14 mouse cellular contexts compared by ENCODE assay signal in the genomic region with DNA sequence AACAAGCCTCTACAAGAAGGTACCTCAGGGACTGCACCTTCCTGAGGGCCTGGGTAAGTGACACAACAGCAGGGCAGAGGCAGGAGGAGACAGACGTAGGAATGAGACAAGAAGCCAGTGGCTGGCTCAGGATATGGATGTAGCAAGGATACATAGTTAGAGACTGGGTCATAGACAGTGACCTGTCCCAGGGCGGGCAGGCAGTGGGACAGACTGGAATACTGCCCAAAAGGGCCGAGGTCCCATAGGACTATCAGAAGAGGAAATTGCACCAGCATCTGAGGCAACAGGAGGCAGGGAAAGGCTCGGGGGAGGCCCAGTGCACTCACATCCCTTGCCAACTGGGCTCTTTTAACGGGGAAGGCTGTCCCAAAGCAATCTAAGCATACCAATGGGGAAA. TPM values are rescaled to one million over a fixed set of nuclear protein-coding genes. Genes with fewer than 3 reads are reported as not detected.
A peak's percentile ranks its signal among the peaks of the same experiment; 100 is the strongest.
DNase-seq lines count a peak whose midpoint lies in the region.
"Had no signal": no experiment of that assay in that cellular context is flagged by ENCODE, and none has a peak within 500 bp of the region (broad histone marks: within the 10 kb centered on the region; RNA-seq: fewer than 3 reads in every experiment).

No protein-coding gene starts in this region.

- no peaks in the 10 kb centered on the region for H3K27me3 ChIP-seq in heart, embryonic 10.5 days (ENCODE audit: insufficient read depth, poor library complexity, severe bottlenecking)
- H3K27me3 ChIP-seq: embryonic facial prominence, embryonic 15.5 days; hindbrain, embryonic 15.5 days; neural tube, embryonic 13.5 days had no signal

- H3K36me3 ChIP-seq in heart, embryonic 10.5 days = peaks cover 12% of the 10 kb centered on the region; the same call in 1 of the 2 replicates

- H3K9me3 ChIP-seq in heart, embryonic 10.5 days = no peaks in the 10 kb centered on the region
- H3K9me3 ChIP-seq: embryonic facial prominence, embryonic 15.5 days; hindbrain, embryonic 15.5 days; neural tube, embryonic 13.5 days had no signal

- peaks cover 4% of the 10 kb centered on the region; the same call in 1 of the 2 replicates for H3K4me1 ChIP-seq in heart, embryonic 10.5 days
- H3K4me1 ChIP-seq: embryonic facial prominence, embryonic 15.5 days; hindbrain, embryonic 15.5 days; neural tube, embryonic 13.5 days had no signal

- H3K4me3 ChIP-seq in heart, embryonic 10.5 days = no peak overlapping the region
- H3K4me3 ChIP-seq: embryonic facial prominence, embryonic 15.5 days; hindbrain, embryonic 15.5 days; neural tube, embryonic 13.5 days had no signal

- 82% methylated on average over 5 of the region's 5 CpGs for WGBS in heart, embryonic 10.5 days

- peak; percentile 15 to 31 for DNase-seq in gastrocnemius, adult 8-10 months (ENCODE audit: low spot score in 2 of 2)
- no peak for DNase-seq in gastrocnemius, postnatal 14 days
- peak; percentile 25 for DNase-seq in ovary, adult 18-20 months (ENCODE audit: low spot score)
- no peak for DNase-seq in ovary, postnatal 10 days (ENCODE audit: low spot score)
- DNase-seq in heart, embryonic 10.5 days (ENCODE audit: low spot score) = no peak
- DNase-seq in testis, postnatal 10 days (ENCODE audit: low spot score) = peak; percentile 43
- DNase-seq in thymus, adult 18-20 months = no peak
- DNase-seq in cerebellum, postnatal 36 days = no peak
- DNase-seq: cerebellum, adult 11-12 months; lung, adult 2 months; midbrain, embryonic 14.5 days had no signal

- peak overlapping the region; percentile 47; the same call in 1 of the 2 replicates for H3K27ac ChIP-seq in heart, embryonic 10.5 days
- H3K27ac ChIP-seq: embryonic facial prominence, embryonic 15.5 days; hindbrain, embryonic 15.5 days; neural tube, embryonic 13.5 days had no signal

- intact Hi-C loops in gastrocnemius, postnatal 14 days (cut with DNase I; ENCODE audit: low total_unique reads) = no loop called here

RNA-seq across cellular contexts. Expression of gene Pigu, which starts 36.6 kb away (rescaled TPM):
- total RNA-seq in gastrocnemius, adult 8-10 months (2022) = 10 to 100 TPM; 19.4 to 26.7 (median 21.5) TPM
- 10 to 100 TPM; 22.2 to 24.0 TPM for total RNA-seq in gastrocnemius, postnatal 14 days (2021)
- polyA plus RNA-seq in heart, embryonic 10.5 days (2016; fragmentation: Nextera tagmentation; extraction: Ambion mirVana) = 60.3 and 61.2 TPM in 2 replicates

RNA-seq across cellular contexts. Expression of gene Map1lc3a, which starts 44.5 kb away (rescaled TPM):
- 100 to 1,000 TPM; 218 to 307 (median 227) TPM for total RNA-seq in gastrocnemius, adult 8-10 months (2022)
- 100 to 1,000 TPM; 152 to 162 TPM for total RNA-seq in gastrocnemius, postnatal 14 days (2021)
- 140 and 172 TPM in 2 replicates for polyA plus RNA-seq in heart, embryonic 10.5 days (2016; fragmentation: Nextera tagmentation; extraction: Ambion mirVana)

Comparison
In these comparisons a context has a peak if more than half of its experiments do, and no peak if none do; other contexts are left out.
1. DNase-seq: peak in gastrocnemius, adult 8-10 months (2 of 2), ovary, adult 18-20 months (single experiment) and testis, postnatal 10 days (single experiment); none in gastrocnemius, postnatal 14 days (single experiment), ovary, postnatal 10 days (single experiment), heart, embryonic 10.5 days (single experiment), thymus, adult 18-20 months (0 of 2) and cerebellum, postnatal 36 days (0 of 2).